Mouse (Mus musculus): Measurements from ENCODE around the gene Mfsd13b. TPM values are rescaled to one million over a fixed set of nuclear protein-coding genes. Genes with fewer than 3 reads are reported as not detected.
A peak's percentile ranks its signal among the peaks of the same experiment; 100 is the strongest.

Gene Mfsd13b
- polyA plus RNA-seq, 1 experiment: 3.3 TPM

DNA sequence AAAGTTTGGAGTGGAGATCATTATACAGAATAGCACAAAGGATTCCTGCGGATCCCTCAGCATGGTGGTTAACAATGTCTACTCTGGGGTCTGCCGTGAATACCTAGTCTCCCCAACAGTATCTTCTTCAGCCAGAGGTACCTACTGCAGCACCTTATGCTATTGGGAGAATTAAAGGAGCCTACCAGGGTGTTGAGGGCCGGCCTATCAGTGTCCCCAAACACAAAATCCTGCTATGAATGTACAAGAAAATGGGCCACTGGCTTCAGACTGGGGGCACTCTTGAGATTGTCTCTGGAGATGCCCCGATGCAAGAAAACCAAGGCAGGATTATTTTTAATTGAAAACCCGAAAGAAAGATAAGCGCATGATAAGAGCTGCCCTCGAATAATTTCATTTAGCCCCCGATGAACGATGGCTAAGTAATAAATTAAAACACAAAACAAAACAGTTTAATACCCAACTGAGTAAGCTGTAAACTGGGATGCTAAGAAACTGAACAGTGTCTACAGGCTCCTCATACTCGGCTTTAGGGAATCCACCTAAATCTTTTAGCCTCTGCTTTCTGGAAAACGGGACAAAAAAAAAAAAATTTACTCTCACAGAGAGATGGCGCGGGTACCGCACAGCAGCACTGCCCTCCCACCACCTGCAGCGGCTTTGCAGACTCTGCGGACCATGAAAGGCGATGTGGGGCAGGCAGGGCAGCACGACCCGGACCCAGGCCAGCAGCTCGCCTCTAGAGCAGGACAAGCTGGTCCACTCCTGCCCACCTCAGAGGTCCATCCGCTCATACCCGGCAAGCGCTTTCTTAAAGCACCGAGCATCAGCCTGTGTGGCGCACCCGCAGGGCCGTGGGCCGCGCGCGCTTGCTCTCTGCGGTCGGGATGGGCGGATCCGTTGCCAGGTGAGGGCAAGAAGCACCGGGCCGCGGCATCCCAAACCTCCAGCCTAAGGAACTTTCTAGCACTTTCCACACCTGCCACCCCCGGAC is 1.1 kb upstream of the Mfsd13b start:
- H3K27ac ChIP-seq (ENCODE audit: insufficient read depth, low read depth, low read length): no peak overlapping the region
- H3K4me1 ChIP-seq (ENCODE audit: control insufficient read depth, insufficient read depth, low read length): peaks cover 28% of the 10 kb centered on the region
- no peak for TF ChIP-seq POLR2A (IDR thresholded peaks at IDR 0.05; ENCODE audit: borderline replicate concordance, low read depth, low read length)
- no peak for TF ChIP-seq CTCF (IDR thresholded peaks at IDR 0.05; ENCODE audit: low read depth, low read length)
- H3K4me3 ChIP-seq (ENCODE audit: insufficient read depth, low read length): peak overlapping the region; percentile 92

GRCm38 (mm10) chr7:120982968-120983367 is 659 bp downstream of the Mfsd13b start:
- H3K27ac ChIP-seq (ENCODE audit: insufficient read depth, low read depth, low read length): peak overlapping the region; percentile 64; the same call in 1 of the 2 replicates
- no peak for TF ChIP-seq POLR2A (IDR thresholded peaks at IDR 0.05; ENCODE audit: borderline replicate concordance, low read depth, low read length)
- TF ChIP-seq CTCF (IDR thresholded peaks at IDR 0.05; ENCODE audit: low read depth, low read length): no peak

GRCm38 (mm10) chr7:120991191-120991590 is 8.9 kb downstream of the Mfsd13b start:
- Histone ChIP-seq H3K4me3 (ENCODE audit: insufficient read depth, low read length) (no peak overlapping the region), H3K27ac (ENCODE audit: insufficient read depth, low read depth, low read length) (no peak overlapping the region), H3K4me1 (ENCODE audit: control insufficient read depth, insufficient read depth, low read length) (peaks cover 6% of the 10 kb centered on the region)
- no peak for TF ChIP-seq CTCF (IDR thresholded peaks at IDR 0.05; ENCODE audit: low read depth, low read length)
- no peak for TF ChIP-seq POLR2A (IDR thresholded peaks at IDR 0.05; ENCODE audit: borderline replicate concordance, low read depth, low read length)

More at GRCm38 (mm10) chr7:120982968-120983367, 659 bp downstream of the Mfsd13b start:
- Histone ChIP-seq H3K4me3 (ENCODE audit: insufficient read depth, low read length) (peak overlapping the region; percentile 75), H3K4me1 (ENCODE audit: control insufficient read depth, insufficient read depth, low read length) (peaks cover 20% of the 10 kb centered on the region)

GRCm38 (mm10) chr7:120999021-120999530 is 16.8 kb downstream of the Mfsd13b start:
- H3K4me3 ChIP-seq (ENCODE audit: insufficient read depth, low read length): no peak overlapping the region
- H3K27ac ChIP-seq (ENCODE audit: insufficient read depth, low read depth, low read length): no peak overlapping the region
- TF ChIP-seq CTCF (IDR thresholded peaks at IDR 0.05; ENCODE audit: low read depth, low read length): no peak
- TF ChIP-seq POLR2A (IDR thresholded peaks at IDR 0.05; ENCODE audit: borderline replicate concordance, low read depth, low read length): no peak
- peaks cover 3% of the 10 kb centered on the region for H3K4me1 ChIP-seq (ENCODE audit: control insufficient read depth, insufficient read depth, low read length)

- H3K4me1 ChIP-seq (ENCODE audit: control insufficient read depth, insufficient read depth, low read length): no peaks in the 10 kb centered on the region
- no peak for TF ChIP-seq POLR2A (IDR thresholded peaks at IDR 0.05; ENCODE audit: borderline replicate concordance, low read depth, low read length)
- no peak for TF ChIP-seq CTCF (IDR thresholded peaks at IDR 0.05; ENCODE audit: low read depth, low read length)
- H3K27ac ChIP-seq (ENCODE audit: insufficient read depth, low read depth, low read length): no peak overlapping the region
- no peak overlapping the region for H3K4me3 ChIP-seq (ENCODE audit: insufficient read depth, low read length)
These were observed 17.9 kb downstream of the Mfsd13b start for GRCm38 (mm10) chr7:121000065-121000822.

DNA sequence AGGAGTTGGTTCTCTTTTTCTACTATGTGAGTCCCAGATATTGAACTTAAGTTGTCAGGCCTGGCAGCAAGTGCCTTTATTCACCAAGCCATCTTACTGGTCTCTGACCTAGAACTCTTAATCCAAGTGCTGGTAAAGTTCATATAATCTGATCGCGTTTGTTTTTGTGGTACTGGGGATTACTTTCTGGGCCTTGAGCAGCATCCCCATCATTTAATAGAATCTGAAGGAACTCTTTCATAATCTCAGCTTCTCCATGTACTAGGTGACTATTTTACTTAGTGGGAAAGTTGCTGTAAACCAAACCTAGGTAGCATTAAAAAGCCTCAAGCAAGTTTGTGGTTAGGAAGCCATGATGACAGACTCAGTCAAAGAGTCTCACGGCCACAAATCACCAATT is 19.6 kb downstream of the Mfsd13b start:
- TF ChIP-seq CTCF (IDR thresholded peaks at IDR 0.05; ENCODE audit: low read depth, low read length): no peak
- TF ChIP-seq POLR2A (IDR thresholded peaks at IDR 0.05; ENCODE audit: borderline replicate concordance, low read depth, low read length): no peak
- H3K4me1 ChIP-seq (ENCODE audit: control insufficient read depth, insufficient read depth, low read length): no peaks in the 10 kb centered on the region

DNA sequence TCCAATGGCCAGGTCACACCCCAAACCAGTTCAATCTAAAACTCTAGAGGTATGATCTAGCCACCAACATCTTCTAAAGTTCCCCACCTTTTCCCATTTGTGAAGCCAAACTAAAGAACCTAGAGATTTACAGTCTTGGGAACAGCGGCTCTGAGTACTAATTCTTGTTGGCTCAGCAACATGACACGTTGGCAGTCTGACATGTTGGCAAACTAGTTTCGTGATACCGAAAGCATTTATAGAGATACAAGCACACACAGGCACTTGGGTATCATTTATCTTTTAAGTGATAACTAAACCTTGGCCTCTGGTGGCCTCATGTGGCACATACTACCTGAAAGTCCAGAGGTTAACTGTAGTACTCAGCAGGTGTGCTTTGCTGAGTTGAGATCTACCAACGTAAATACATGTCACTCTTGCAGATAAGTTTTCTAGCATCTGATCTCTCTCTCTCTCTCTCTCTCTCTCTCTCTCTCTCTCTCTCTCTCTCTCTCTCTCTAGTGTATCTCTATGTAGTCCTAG is 20.2 kb downstream of the Mfsd13b start:
- Histone ChIP-seq H3K4me3 (ENCODE audit: insufficient read depth, low read length) (no peak overlapping the region), H3K27ac (ENCODE audit: insufficient read depth, low read depth, low read length) (no peak overlapping the region), H3K4me1 (ENCODE audit: control insufficient read depth, insufficient read depth, low read length) (no peaks in the 10 kb centered on the region)
- TF ChIP-seq CTCF (IDR thresholded peaks at IDR 0.05; ENCODE audit: low read depth, low read length) (no peak), POLR2A (IDR thresholded peaks at IDR 0.05; ENCODE audit: borderline replicate concordance, low read depth, low read length) (no peak)

More for the DNA sequence above, 19.6 kb downstream of the Mfsd13b start:
- H3K27ac ChIP-seq (ENCODE audit: insufficient read depth, low read depth, low read length): no peak overlapping the region
- H3K4me3 ChIP-seq (ENCODE audit: insufficient read depth, low read length): no peak overlapping the region

- no peak overlapping the region for H3K27ac ChIP-seq (ENCODE audit: insufficient read depth, low read depth, low read length)
These were observed 21.6 kb downstream of the Mfsd13b start for GRCm38 (mm10) chr7:121003793-121004418.

More at GRCm38 (mm10) chr7:121003793-121004418, 21.6 kb downstream of the Mfsd13b start:
- H3K4me1 ChIP-seq (ENCODE audit: control insufficient read depth, insufficient read depth, low read length): no peaks in the 10 kb centered on the region
- no peak for TF ChIP-seq CTCF (IDR thresholded peaks at IDR 0.05; ENCODE audit: low read depth, low read length)
- H3K4me3 ChIP-seq (ENCODE audit: insufficient read depth, low read length): no peak overlapping the region
